ENCODE assay signal across 15 mouse cellular contexts in genomic region chr16:44509458-44510344, GRCm38 (mm10). TPM values are rescaled to one million over a fixed set of nuclear protein-coding genes. Genes with fewer than 3 reads are reported as not detected.
DNase-seq lines count a peak whose midpoint lies in the region; ATAC-seq and TF ChIP-seq lines count a peak whose summit lies in the region.
"Had no signal": no experiment of that assay in that cellular context is flagged by ENCODE, and none has a peak within 500 bp of the region (broad histone marks: within the 10 kb centered on the region; RNA-seq: fewer than 3 reads in every experiment).

No protein-coding gene starts in this region.

- WGBS in embryonic facial prominence, embryonic 12.5 days: 72% methylated on average over 7 of the region's 7 CpGs
- WGBS in embryonic facial prominence, embryonic 10.5 days: 83% methylated on average over 7 of the region's 7 CpGs
- WGBS in embryonic facial prominence, embryonic 14.5 days: 59% methylated on average over 7 of the region's 7 CpGs

- H3K27me3 ChIP-seq in embryonic facial prominence, embryonic 12.5 days: no peaks in the 10 kb centered on the region
- H3K27me3 ChIP-seq in embryonic facial prominence, embryonic 10.5 days (replicated peaks; ENCODE audit: low read depth, poor library complexity, severe bottlenecking): no peaks in the 10 kb centered on the region
- H3K27me3 ChIP-seq in embryonic facial prominence, embryonic 14.5 days (replicated peaks; ENCODE audit: control insufficient read depth, insufficient read depth, low read length): no peaks in the 10 kb centered on the region
- H3K27me3 ChIP-seq: heart, embryonic 15.5 days had no signal

- no peak overlapping the region for H3K4me2 ChIP-seq in embryonic facial prominence, embryonic 12.5 days (replicated peaks)
- H3K4me2 ChIP-seq in embryonic facial prominence, embryonic 14.5 days (ENCODE audit: low read depth, low read length): no peak overlapping the region
- H3K4me2 ChIP-seq: heart, embryonic 15.5 days; midbrain, embryonic 11.5 days had no signal

- H3K9ac ChIP-seq in embryonic facial prominence, embryonic 12.5 days: no peak overlapping the region
- H3K9ac ChIP-seq in embryonic facial prominence, embryonic 14.5 days (ENCODE audit: low read depth, low read length): 0 out of 2 replicates have a peak overlapping the region, but pooled peaks have one; percentile 21
- H3K9ac ChIP-seq: heart, embryonic 15.5 days had no signal

- no peak for DNase-seq in embryonic facial prominence, embryonic 10.5 days (ENCODE audit: low spot score)
- DNase-seq in layer of hippocampus, adult 2 months (ENCODE audit: low spot score in 2 of 2): no peak
- no peak for DNase-seq in layer of hippocampus, adult 9-11 months
- peak; percentile 41 for DNase-seq in adipocyte (ENCODE audit: low spot score)
- DNase-seq in embryonic facial prominence, embryonic 14.5 days (ENCODE audit: low spot score): peak; percentile 61
- DNase-seq in urinary bladder, postnatal 36 days (ENCODE audit: low spot score in 2 of 2): no peak
- no peak for DNase-seq in heart, postnatal 10 days
- DNase-seq: adrenal gland, adult 2 months; gastrocnemius, postnatal 14 days; right cerebral cortex, postnatal 4 days; thymus, adult 18-20 months had no signal

- H3K27ac ChIP-seq in embryonic facial prominence, embryonic 12.5 days: peak overlapping the region; percentile 63
- H3K27ac ChIP-seq in embryonic facial prominence, embryonic 10.5 days (replicated peaks): no peak overlapping the region
- peak overlapping the region; percentile 43; the same call in 1 of the 2 replicates for H3K27ac ChIP-seq in layer of hippocampus, adult 2 months
- H3K27ac ChIP-seq in embryonic facial prominence, embryonic 14.5 days (replicated peaks; ENCODE audit: low read depth, low read length): peak overlapping the region; percentile 87
- H3K27ac ChIP-seq: heart, embryonic 15.5 days had no signal

- intact Hi-C loops in heart, postnatal 10 days (cut with DNase I): no loop called here

- H3K4me1 ChIP-seq in embryonic facial prominence, embryonic 12.5 days: peaks cover 27% of the 10 kb centered on the region; the same call in 1 of the 2 replicates
- H3K4me1 ChIP-seq in embryonic facial prominence, embryonic 10.5 days: peaks cover 22% of the 10 kb centered on the region
- H3K4me1 ChIP-seq in embryonic facial prominence, embryonic 14.5 days (ENCODE audit: control insufficient read depth, insufficient read depth, low read length): peaks cover 46% of the 10 kb centered on the region

- H3K36me3 ChIP-seq in embryonic facial prominence, embryonic 12.5 days: peaks cover 55% of the 10 kb centered on the region
- peaks cover 84% of the 10 kb centered on the region for H3K36me3 ChIP-seq in embryonic facial prominence, embryonic 10.5 days (replicated peaks)
- peaks cover 76% of the 10 kb centered on the region for H3K36me3 ChIP-seq in embryonic facial prominence, embryonic 14.5 days (ENCODE audit: control insufficient read depth, insufficient read depth, low read length)

- no peak for ATAC-seq in embryonic facial prominence, embryonic 12.5 days (ENCODE audit: insufficient number of reproducible peaks, insufficient read depth, low FRiP score, low TSS enrichment)
- ATAC-seq in embryonic facial prominence, embryonic 14.5 days (ENCODE audit: low read depth): peak; percentile 16; the same call in 1 of the 2 replicates
- ATAC-seq: inflammation-experienced regulatory T-cells, adult 6 months had no signal

- no peak overlapping the region for H3K4me3 ChIP-seq in embryonic facial prominence, embryonic 12.5 days
- no peak overlapping the region for H3K4me3 ChIP-seq in embryonic facial prominence, embryonic 10.5 days
- no peak overlapping the region for H3K4me3 ChIP-seq in layer of hippocampus, adult 2 months
- H3K4me3 ChIP-seq in embryonic facial prominence, embryonic 14.5 days (ENCODE audit: low read depth, low read length): no peak overlapping the region
- H3K4me3 ChIP-seq: heart, embryonic 15.5 days had no signal

- no peak for TF ChIP-seq CTCF in layer of hippocampus, adult 2 months (conservative IDR thresholded peaks at IDR 0.05)

- peaks cover 3% of the 10 kb centered on the region; the same call in 1 of the 2 replicates for H3K9me3 ChIP-seq in embryonic facial prominence, embryonic 12.5 days
- H3K9me3 ChIP-seq in embryonic facial prominence, embryonic 10.5 days: 0 out of 2 replicates have a peak, but pooled peaks cover 2% of the 10 kb centered on the region
- H3K9me3 ChIP-seq in embryonic facial prominence, embryonic 14.5 days (ENCODE audit: control insufficient read depth, low read length): no peaks in the 10 kb centered on the region
- H3K9me3 ChIP-seq: heart, embryonic 15.5 days had no signal

RNA-seq across cellular contexts. Expression of gene Boc, which starts 49.0 kb away (rescaled TPM):
- 37.1 and 37.3 TPM in 2 replicates for polyA plus RNA-seq in embryonic facial prominence, embryonic 12.5 days (2016; fragmentation: Nextera tagmentation; extraction: Ambion mirVana)
- polyA plus RNA-seq in embryonic facial prominence, embryonic 10.5 days (2016; fragmentation: Nextera tagmentation; extraction: Ambion mirVana): 14.2 and 14.3 TPM in 2 replicates
- 10 to 100 TPM in 1 of 2 experiments, 1 to 10 TPM in 1; 9.7 to 12.1 TPM for total RNA-seq in layer of hippocampus, adult 2 months (2021)
- 34.8 and 43.6 TPM in 2 replicates for polyA plus RNA-seq in embryonic facial prominence, embryonic 14.5 days (2014; fragmentation: Nextera tagmentation; extraction: Ambion mirVana)
- total RNA-seq in heart, postnatal 10 days (2021): 1 to 10 TPM; 9.0 to 9.4 TPM

Comparison
In these comparisons a context has a peak if more than half of its experiments do, and no peak if none do; other contexts are left out.
1. DNase-seq: peak in adipocyte (single experiment) and embryonic facial prominence, embryonic 14.5 days (single experiment); none in embryonic facial prominence, embryonic 10.5 days (single experiment), layer of hippocampus, adult 2 months (0 of 2), layer of hippocampus, adult 9-11 months (single experiment), urinary bladder, postnatal 36 days (0 of 2) and heart, postnatal 10 days (0 of 2).